Mouse (Mus musculus) cerebellum, adult 2 months (tissue): ENCODE data around the gene Nub1.

Experiments
- CTCF ChIP-seq: fragments of 200-500 bp; IDR thresholded peaks from 2 replicates; pipeline ENCODE4 v1.5.1; 2011; ENCODE audit warnings: low read depth, mild to moderate bottlenecking, control low read depth, low read length, moderate library complexity, borderline replicate concordance; ENCODE audit not compliant: insufficient read depth
- POLR2A ChIP-seq: fragments of 200-500 bp; IDR thresholded peaks from 2 replicates; pipeline ENCODE4 v1.6.1; 2011; ENCODE audit warnings: low read length, control low read depth, borderline replicate concordance; ENCODE audit not compliant: insufficient read depth

GRCm38 (mm10) chr5:24687696-24688095 lies 2.4 kb downstream of the Nub1 start:
- TF ChIP-seq CTCF: no peak
- no peak for TF ChIP-seq POLR2A
